Mouse (Mus musculus): ENCODE data around the gene Hdhd5. TPM values are rescaled to one million over a fixed set of nuclear protein-coding genes. Genes with fewer than 3 reads are reported as not detected.
A peak's percentile ranks its signal among the peaks of the same experiment; 100 is the strongest.

Gene Hdhd5
- polyA plus RNA-seq, 1 experiment = 9.9 TPM

DNA sequence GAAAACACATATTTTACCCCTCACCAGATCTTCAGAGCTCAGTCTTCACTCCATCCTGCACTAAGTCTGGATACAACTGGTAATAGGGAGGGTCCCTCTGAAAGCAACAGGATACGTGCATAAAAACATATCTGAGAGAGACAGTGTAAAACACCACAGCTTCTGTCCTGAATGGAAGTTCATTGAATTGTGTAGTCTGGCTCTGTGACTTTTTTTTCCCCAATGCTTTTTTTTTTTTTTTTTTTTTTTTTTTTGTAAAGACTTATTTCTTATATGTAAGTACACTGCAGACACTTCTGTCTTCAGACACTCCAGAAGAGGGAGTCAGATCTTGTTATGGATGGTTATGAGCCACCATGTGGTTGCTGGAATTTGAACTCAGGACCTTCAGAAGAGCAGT lies 1.5 kb upstream of the Hdhd5 start:
- H3K27ac ChIP-seq (ENCODE audit: insufficient read depth, low read depth, low read length) = no peak overlapping the region
- peaks cover 8% of the 10 kb centered on the region; the same call in 1 of the 2 replicates for H3K4me1 ChIP-seq (ENCODE audit: control insufficient read depth, insufficient read depth, insufficient read length, low read length)
- no peak overlapping the region for H3K4me3 ChIP-seq (ENCODE audit: low read depth, low read length)
- WGBS = 84% methylated on average over 1 of the region's 1 CpGs
- H3K27me3 ChIP-seq (ENCODE audit: control insufficient read depth, insufficient read depth, low read length) = no peaks in the 10 kb centered on the region
- no peaks in the 10 kb centered on the region for H3K36me3 ChIP-seq (ENCODE audit: control insufficient read depth, insufficient read depth, low read length)
- no peak for TF ChIP-seq POLR2A (IDR thresholded peaks at IDR 0.05; ENCODE audit: low read depth, low read length)
- no peak for TF ChIP-seq CTCF (IDR thresholded peaks at IDR 0.05; ENCODE audit: extremely low read depth, insufficient read length, insufficient replicate concordance, low read depth, low read length)

DNA sequence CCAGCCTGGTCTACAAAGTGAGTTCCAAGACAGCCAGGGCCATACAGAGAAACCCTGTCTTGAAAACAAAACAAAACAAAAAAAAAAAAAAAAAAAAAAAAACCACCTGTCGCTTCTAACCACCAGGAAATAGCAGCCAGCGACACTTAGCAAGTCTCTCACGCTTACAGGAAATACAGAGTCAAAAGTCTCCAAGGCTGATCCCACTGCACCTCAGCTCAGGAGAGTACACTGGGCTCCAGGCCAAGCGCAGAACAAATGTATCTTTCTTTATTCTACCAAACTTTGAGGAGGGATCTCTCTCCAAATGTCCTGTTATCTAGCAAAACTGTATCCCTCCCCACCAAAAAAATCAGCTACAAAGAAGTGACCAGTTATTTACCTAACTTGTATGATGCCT lies 2.0 kb downstream of the Hdhd5 start:
- Histone ChIP-seq H3K27me3 (ENCODE audit: control insufficient read depth, insufficient read depth, low read length) (no peaks in the 10 kb centered on the region), H3K4me1 (ENCODE audit: control insufficient read depth, insufficient read depth, insufficient read length, low read length) (peaks cover 8% of the 10 kb centered on the region; the same call in 1 of the 2 replicates), H3K27ac (ENCODE audit: insufficient read depth, low read depth, low read length) (peak overlapping the region; percentile 31; the same call in 1 of the 2 replicates), H3K4me3 (ENCODE audit: low read depth, low read length) (no peak overlapping the region), H3K36me3 (ENCODE audit: control insufficient read depth, insufficient read depth, low read length) (0 out of 2 replicates have a peak, but pooled peaks cover 2% of the 10 kb centered on the region)
- no peak for TF ChIP-seq CTCF (IDR thresholded peaks at IDR 0.05; ENCODE audit: extremely low read depth, insufficient read length, insufficient replicate concordance, low read depth, low read length)
- TF ChIP-seq POLR2A (IDR thresholded peaks at IDR 0.05; ENCODE audit: low read depth, low read length) = no peak
- 14% methylated on average over 4 of the region's 4 CpGs for WGBS

- no peaks in the 10 kb centered on the region for H3K27me3 ChIP-seq (ENCODE audit: control insufficient read depth, insufficient read depth, low read length)
- H3K36me3 ChIP-seq (ENCODE audit: control insufficient read depth, insufficient read depth, low read length) = 0 out of 2 replicates have a peak, but pooled peaks cover 4% of the 10 kb centered on the region
- H3K4me3 ChIP-seq (ENCODE audit: low read depth, low read length) = no peak overlapping the region
- TF ChIP-seq POLR2A (IDR thresholded peaks at IDR 0.05; ENCODE audit: low read depth, low read length) (no peak), CTCF (IDR thresholded peaks at IDR 0.05; ENCODE audit: extremely low read depth, insufficient read length, insufficient replicate concordance, low read depth, low read length) (no peak)
- WGBS = 95% methylated on average over 5 of the region's 5 CpGs
- H3K4me1 ChIP-seq (ENCODE audit: control insufficient read depth, insufficient read depth, insufficient read length, low read length) = no peaks in the 10 kb centered on the region; the same call in 1 of the 2 replicates
- H3K27ac ChIP-seq (ENCODE audit: insufficient read depth, low read depth, low read length) = no peak overlapping the region
Observed at GRCm38 (mm10) chr6:120524796-120525195, 6.3 kb downstream of the Hdhd5 start.

GRCm38 (mm10) chr6:120519647-120520046 lies 11.5 kb downstream of the Hdhd5 start:
- Histone ChIP-seq H3K27me3 (ENCODE audit: control insufficient read depth, insufficient read depth, low read length) (no peaks in the 10 kb centered on the region), H3K4me1 (ENCODE audit: control insufficient read depth, insufficient read depth, insufficient read length, low read length) (no peaks in the 10 kb centered on the region), H3K27ac (ENCODE audit: insufficient read depth, low read depth, low read length) (no peak overlapping the region), H3K36me3 (ENCODE audit: control insufficient read depth, insufficient read depth, low read length) (0 out of 2 replicates have a peak, but pooled peaks cover 4% of the 10 kb centered on the region), H3K4me3 (ENCODE audit: low read depth, low read length) (no peak overlapping the region)
- 79% methylated on average over 5 of the region's 5 CpGs for WGBS
- no peak for TF ChIP-seq CTCF (IDR thresholded peaks at IDR 0.05; ENCODE audit: extremely low read depth, insufficient read length, insufficient replicate concordance, low read depth, low read length)
- TF ChIP-seq POLR2A (IDR thresholded peaks at IDR 0.05; ENCODE audit: low read depth, low read length) = no peak

GRCm38 (mm10) chr6:120517311-120517710 lies 13.8 kb downstream of the Hdhd5 start:
- no peaks in the 10 kb centered on the region for H3K4me1 ChIP-seq (ENCODE audit: control insufficient read depth, insufficient read depth, insufficient read length, low read length)
- 95% methylated on average over 5 of the region's 5 CpGs for WGBS
- no peak overlapping the region for H3K4me3 ChIP-seq (ENCODE audit: low read depth, low read length)
- no peaks in the 10 kb centered on the region for H3K27me3 ChIP-seq (ENCODE audit: control insufficient read depth, insufficient read depth, low read length)
- no peak overlapping the region for H3K27ac ChIP-seq (ENCODE audit: insufficient read depth, low read depth, low read length)
- H3K36me3 ChIP-seq (ENCODE audit: control insufficient read depth, insufficient read depth, low read length) = peaks cover under 1% of the 10 kb centered on the region; the same call in 1 of the 2 replicates
- TF ChIP-seq CTCF (IDR thresholded peaks at IDR 0.05; ENCODE audit: extremely low read depth, insufficient read length, insufficient replicate concordance, low read depth, low read length) (no peak), POLR2A (IDR thresholded peaks at IDR 0.05; ENCODE audit: low read depth, low read length) (no peak)

DNA sequence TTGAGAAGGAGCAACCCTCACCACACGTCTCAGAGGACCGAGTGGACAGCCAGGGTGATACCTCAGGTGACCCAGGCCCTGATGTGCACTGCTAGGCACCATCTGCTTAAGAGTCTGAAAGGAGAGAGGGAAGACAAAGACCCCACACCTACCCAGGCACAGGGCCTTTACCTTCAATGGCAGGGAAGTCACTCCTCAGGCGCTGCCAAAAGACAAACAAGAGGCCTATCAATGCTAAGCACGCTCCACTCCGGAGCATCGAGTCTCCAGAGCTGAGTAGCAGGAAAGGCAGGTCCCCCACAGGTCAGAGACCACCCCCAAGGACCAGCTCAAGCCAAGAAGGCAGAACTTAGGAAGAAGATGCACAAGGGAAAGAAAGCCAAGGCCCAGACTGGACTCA lies 14.2 kb downstream of the Hdhd5 start:
- H3K4me3 ChIP-seq (ENCODE audit: low read depth, low read length) = no peak overlapping the region
- TF ChIP-seq POLR2A (IDR thresholded peaks at IDR 0.05; ENCODE audit: low read depth, low read length) (no peak), CTCF (IDR thresholded peaks at IDR 0.05; ENCODE audit: extremely low read depth, insufficient read length, insufficient replicate concordance, low read depth, low read length) (no peak)

GRCm38 (mm10) chr6:120516422-120516821 lies 14.7 kb downstream of the Hdhd5 start:
- no peak for TF ChIP-seq POLR2A (IDR thresholded peaks at IDR 0.05; ENCODE audit: low read depth, low read length)
- no peak for TF ChIP-seq CTCF (IDR thresholded peaks at IDR 0.05; ENCODE audit: extremely low read depth, insufficient read length, insufficient replicate concordance, low read depth, low read length)
- no peak overlapping the region for H3K4me3 ChIP-seq (ENCODE audit: low read depth, low read length)
- no peaks in the 10 kb centered on the region for H3K4me1 ChIP-seq (ENCODE audit: control insufficient read depth, insufficient read depth, insufficient read length, low read length)
- H3K36me3 ChIP-seq (ENCODE audit: control insufficient read depth, insufficient read depth, low read length) = no peaks in the 10 kb centered on the region; the same call in 1 of the 2 replicates
- H3K27ac ChIP-seq (ENCODE audit: insufficient read depth, low read depth, low read length) = no peak overlapping the region
- H3K27me3 ChIP-seq (ENCODE audit: control insufficient read depth, insufficient read depth, low read length) = no peaks in the 10 kb centered on the region
- WGBS = 70% methylated on average over 4 of the region's 4 CpGs

More for the DNA sequence above, 14.2 kb downstream of the Hdhd5 start:
- H3K4me1 ChIP-seq (ENCODE audit: control insufficient read depth, insufficient read depth, insufficient read length, low read length) = no peaks in the 10 kb centered on the region
- no peak overlapping the region for H3K27ac ChIP-seq (ENCODE audit: insufficient read depth, low read depth, low read length)
- H3K27me3 ChIP-seq (ENCODE audit: control insufficient read depth, insufficient read depth, low read length) = no peaks in the 10 kb centered on the region
- H3K36me3 ChIP-seq (ENCODE audit: control insufficient read depth, insufficient read depth, low read length) = no peaks in the 10 kb centered on the region; the same call in 1 of the 2 replicates
- 88% methylated on average over 6 of the region's 6 CpGs for WGBS
